Mouse (Mus musculus) granulocyte monocyte progenitor cell, adult 5-6 weeks (primary cell): ENCODE results near the gene Mill1. TPM values are rescaled to one million over a fixed set of nuclear protein-coding genes. Genes with fewer than 3 reads are reported as not detected.
"Not testable (repeated sequence)": the region's sequence is repeated elsewhere in the genome, so short reads cannot be mapped to it uniquely, and the experiment has no call there.

ENCODE experiments used
- ATAC-seq: replicated peaks from 2 replicates; pipeline ENCODE4 v1.8.0; 2016; ENCODE audit warnings: mild to moderate bottlenecking, moderate TSS enrichment, inconsistent platforms; ENCODE audit not compliant: poor library complexity, severe bottlenecking
- total RNA-seq, 2 experiments: library from RNA; stranded (forward) in 1 of 2; stranded (reverse) in 1 of 2; fragments of 200-712, 200-1000 nt in 1 of 2; fragments of >200 nt in 1 of 2; fragmentation: Nextera tagmentation in 1 of 2; gene quantifications; 2 replicates each; pipeline ENCODE4 v1.2.3; 2014 to 2017

The Mill1 gene
- total RNA-seq (2014; fragmentation: Nextera tagmentation) = not detected in 2 replicates
- total RNA-seq (2017) = not detected in 2 replicates

DNA sequence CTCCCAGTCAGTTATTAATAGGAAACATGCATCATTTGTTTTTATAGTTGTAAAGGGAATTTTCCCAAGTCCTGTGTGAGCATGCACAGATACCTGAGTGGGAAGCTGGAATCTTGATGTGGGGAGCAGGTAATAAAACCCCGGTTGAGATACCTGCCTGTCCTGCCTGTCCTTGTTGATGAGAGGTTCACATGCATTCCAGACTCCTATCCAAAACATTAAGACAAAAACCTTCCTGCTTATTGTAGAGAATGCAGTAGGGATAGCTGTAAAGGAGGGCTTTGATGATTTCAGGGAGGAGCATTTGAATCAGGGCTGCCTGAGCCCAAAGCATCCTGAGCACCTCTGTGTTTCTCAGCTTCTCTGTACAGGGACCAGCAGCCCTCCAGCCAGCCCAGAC lies at the start of gene Mill1:
Gene Mill1 (plus strand): TSS at position 301 of the 400 bp plus-strand sequence.
- no peak for ATAC-seq

DNA sequence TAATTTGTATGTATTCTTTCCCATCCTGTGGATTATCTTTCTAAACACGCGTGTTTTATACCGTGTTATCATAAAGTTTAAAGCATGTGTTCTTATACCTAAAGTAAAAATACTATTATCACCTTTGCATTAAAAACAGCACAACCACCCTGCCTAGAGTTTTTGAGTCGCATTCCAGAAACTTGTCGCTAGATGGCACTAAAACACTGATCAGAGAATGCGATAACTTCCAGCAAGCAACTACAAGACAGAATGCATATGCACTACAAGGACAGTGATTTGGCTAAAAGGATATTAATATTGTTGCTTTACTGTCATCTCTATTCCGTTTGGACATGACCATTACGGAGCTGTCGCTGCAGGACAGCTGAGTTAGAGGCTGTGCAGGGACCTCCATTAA lies 34.2 kb upstream of the Mill1 start:
- ATAC-seq = no peak; the same call in 1 of the 2 replicates

DNA sequence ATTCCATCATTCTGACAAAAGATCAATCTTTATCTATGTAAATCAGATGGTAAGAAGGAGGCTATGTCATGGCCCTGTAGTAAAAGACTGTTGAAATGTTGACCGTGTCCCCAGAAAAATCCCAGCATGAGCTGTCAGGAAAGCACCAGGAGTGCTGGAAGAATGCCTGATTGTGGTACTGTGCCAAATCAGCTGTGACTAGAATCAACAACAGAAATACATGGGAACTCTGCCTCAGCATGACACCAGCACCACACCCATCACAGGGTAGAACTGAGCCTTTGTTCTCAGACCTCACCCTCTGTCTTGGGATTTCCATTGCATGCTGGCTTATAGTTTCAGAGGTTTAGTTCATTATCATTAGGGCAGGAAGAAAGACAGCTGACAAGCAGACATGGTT lies 30.4 kb upstream of the Mill1 start:
- ATAC-seq = no peak

DNA sequence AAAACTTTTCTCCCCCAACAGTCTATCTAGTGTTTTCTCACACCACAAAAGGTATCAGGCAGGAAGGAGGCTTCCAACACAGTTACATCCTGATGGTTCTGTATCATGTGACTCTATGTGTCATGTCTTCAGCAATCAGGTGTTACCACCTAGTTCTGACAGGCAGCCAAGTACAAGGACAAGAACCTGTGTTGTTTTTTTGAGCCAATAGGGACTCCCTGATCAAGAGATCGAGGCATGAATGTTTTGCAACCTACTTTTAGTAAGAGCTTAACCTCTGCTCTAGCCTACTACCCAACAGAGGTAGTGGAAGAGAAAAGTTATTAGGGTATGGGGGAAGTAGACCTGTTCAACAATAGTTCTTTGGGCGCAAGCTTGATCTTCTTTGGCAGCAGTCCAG lies 6.6 kb upstream of the Mill1 start:
- ATAC-seq = no peak

DNA sequence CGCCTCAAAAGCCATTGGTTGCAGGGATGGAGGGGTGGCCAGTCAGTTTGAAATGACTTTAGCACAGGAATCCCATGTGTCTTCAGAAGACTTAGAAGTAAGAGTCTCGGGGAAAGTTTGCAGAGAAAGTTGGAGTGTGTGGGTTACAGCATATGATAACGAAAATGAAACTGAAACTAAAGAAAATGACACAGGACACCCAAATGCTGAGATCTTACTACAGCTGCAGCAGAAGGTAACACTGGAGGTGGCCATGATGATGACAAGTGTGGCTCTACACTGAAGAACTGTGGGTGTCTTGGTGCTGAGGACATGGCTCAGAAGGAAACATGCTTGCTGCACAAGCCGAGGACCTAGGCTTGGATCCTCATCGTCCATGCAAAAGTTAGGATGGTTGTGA lies 3.9 kb upstream of the Mill1 start:
- no peak for ATAC-seq

DNA sequence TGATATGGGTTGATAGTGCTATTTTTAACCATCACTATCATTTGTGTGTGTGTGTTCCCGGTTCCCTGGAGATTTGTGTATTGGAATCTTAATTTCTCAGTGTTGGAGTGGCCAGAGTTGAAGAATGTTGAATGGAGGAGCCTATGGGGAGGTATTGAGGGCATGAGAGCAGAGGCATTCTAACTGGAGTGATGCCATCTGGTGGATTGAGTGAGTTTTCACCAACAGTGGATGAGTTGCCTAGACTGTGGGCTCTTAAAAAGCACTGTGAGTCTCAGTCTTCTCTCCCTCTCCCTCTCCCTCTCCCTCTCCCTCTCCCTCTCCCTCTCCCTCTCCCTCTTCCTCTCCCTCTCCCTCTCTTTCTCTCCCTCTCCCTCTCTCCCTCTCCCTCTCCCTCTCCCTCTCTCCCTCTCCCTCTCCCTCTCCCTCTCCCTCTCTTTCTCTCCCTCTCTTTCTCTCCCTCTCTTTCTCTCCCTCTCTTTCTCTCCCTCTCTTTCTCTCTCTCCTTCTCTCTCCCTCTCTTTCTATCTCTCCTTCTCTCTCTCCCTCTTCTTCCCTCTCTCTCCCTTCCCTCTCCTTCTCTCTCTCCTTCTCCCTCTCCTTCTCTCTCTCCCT lies 1.1 kb upstream of the Mill1 start:
- ATAC-seq = not testable (repeated sequence)

DNA sequence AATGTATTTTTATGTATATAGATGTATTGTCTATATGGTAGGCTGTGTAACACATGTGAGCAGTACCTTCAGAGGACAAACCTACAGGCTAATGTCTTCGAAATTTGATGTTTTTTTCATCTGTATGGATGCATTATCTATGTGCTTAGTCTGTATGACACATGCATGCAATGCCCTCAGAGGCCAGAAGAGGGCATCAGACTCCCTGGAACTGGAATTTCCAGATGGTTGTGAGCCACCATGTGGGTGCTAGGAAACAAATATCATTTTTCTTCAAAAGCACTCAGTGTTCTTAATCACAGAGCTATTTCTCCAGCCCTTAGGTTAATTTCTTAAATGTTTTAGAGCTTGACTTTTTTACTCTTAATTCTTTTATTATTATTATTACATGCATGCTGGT lies 15.1 kb downstream of the Mill1 start:
- no peak for ATAC-seq

DNA sequence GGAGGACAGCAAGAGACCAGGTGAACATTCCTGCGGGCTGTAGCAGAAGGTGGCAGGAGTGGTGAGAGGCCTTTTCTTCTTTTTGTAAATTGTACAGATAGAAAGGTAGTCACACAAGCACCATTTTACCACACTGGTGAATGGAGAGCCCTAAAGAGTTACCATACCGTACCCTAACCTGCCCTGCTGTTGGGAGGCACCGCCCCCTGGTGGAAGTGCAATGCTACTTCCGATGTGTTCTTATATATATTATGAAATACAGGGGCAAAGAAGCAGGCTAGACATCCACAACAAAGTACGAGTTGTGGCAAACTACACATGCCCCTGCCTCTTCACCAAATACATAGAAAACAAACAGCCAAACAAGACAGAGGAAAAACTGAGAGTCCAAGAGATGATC lies 19.9 kb downstream of the Mill1 start:
- no peak for ATAC-seq

Other genes starting within 250 kb of the Mill1 start
- gene Ceacam13, start 235.5 kb upstream of the Mill1 start, total RNA-seq (2014; fragmentation: Nextera tagmentation) = not detected in 2 replicates
- gene Ceacam13, start 235.5 kb upstream of the Mill1 start, total RNA-seq (2017) = not detected in 2 replicates
- not detected in 2 replicates for gene Ceacam12, start 179.4 kb upstream of the Mill1 start, total RNA-seq (2014; fragmentation: Nextera tagmentation)
- gene Ceacam12, start 179.4 kb upstream of the Mill1 start, total RNA-seq (2017) = not detected in 2 replicates
- gene Igfl3, start 68.9 kb upstream of the Mill1 start, total RNA-seq (2014; fragmentation: Nextera tagmentation) = not detected in 2 replicates
- not detected in 2 replicates for gene Igfl3, start 68.9 kb upstream of the Mill1 start, total RNA-seq (2017)
- not detected in 2 replicates for gene Psg18, start 109.7 kb downstream of the Mill1 start, total RNA-seq (2014; fragmentation: Nextera tagmentation)
- not detected in 2 replicates for gene Psg18, start 109.7 kb downstream of the Mill1 start, total RNA-seq (2017)
- not detected in 2 replicates for gene Psg28, start 186.7 kb downstream of the Mill1 start, total RNA-seq (2014; fragmentation: Nextera tagmentation)
- gene Psg28, start 186.7 kb downstream of the Mill1 start, total RNA-seq (2017) = not detected in 2 replicates
- not detected in 2 replicates for gene Psg26, start 238.8 kb downstream of the Mill1 start, total RNA-seq (2014; fragmentation: Nextera tagmentation)
- gene Psg26, start 238.8 kb downstream of the Mill1 start, total RNA-seq (2017) = not detected in 2 replicates